Mouse (Mus musculus): ENCODE results near the gene Olfr691. TPM values are rescaled to one million over a fixed set of nuclear protein-coding genes. Genes with fewer than 3 reads are reported as not detected.

Olfr691 gene
- polyA plus RNA-seq, 1 experiment from 2014 or later, result 0.12 TPM

GRCm38 (mm10) chr7:105290051-105290450 lies 52.0 kb downstream of the Olfr691 start:
- Histone ChIP-seq H3K36me3 (ENCODE audit: control insufficient read depth, insufficient read depth, low read length) (no peaks in the 10 kb centered on the region), H3K4me2 (ENCODE audit: low read depth, low read length, severe bottlenecking) (no peak overlapping the region), H3K9ac (ENCODE audit: low read length) (no peak overlapping the region), H3K27me3 (ENCODE audit: control insufficient read depth, insufficient read depth, low read length) (no peaks in the 10 kb centered on the region), H3K9me3 (ENCODE audit: control insufficient read depth, low read length) (no peaks in the 10 kb centered on the region), H3K4me1 (replicated peaks; ENCODE audit: control insufficient read depth, insufficient read depth, low read length) (no peaks in the 10 kb centered on the region), H3K4me3 (ENCODE audit: low read depth, low read length) (no peak overlapping the region), H3K27ac (ENCODE audit: low read depth, low read length) (no peak overlapping the region)
- DNase-seq (ENCODE audit: low spot score), result no peak
- ATAC-seq (replicated peaks; ENCODE audit: low FRiP score), result no peak

GRCm38 (mm10) chr7:105287795-105288194 lies 54.3 kb downstream of the Olfr691 start, which contains the start of gene Olfr688:
Gene Olfr688, plus strand, starts transcription at chr7:105288095.
- ATAC-seq (replicated peaks; ENCODE audit: low FRiP score), result no peak
- H3K36me3 ChIP-seq (ENCODE audit: control insufficient read depth, insufficient read depth, low read length), result no peaks in the 10 kb centered on the region

More at GRCm38 (mm10) chr7:105287795-105288194, 54.3 kb downstream of the Olfr691 start, which contains the start of gene Olfr688:
- Histone ChIP-seq H3K4me2 (ENCODE audit: low read depth, low read length, severe bottlenecking) (no peak within 1 kb of the TSS), H3K4me1 (replicated peaks; ENCODE audit: control insufficient read depth, insufficient read depth, low read length) (no peaks in the 10 kb centered on the region), H3K9me3 (ENCODE audit: control insufficient read depth, low read length) (no peaks in the 10 kb centered on the region), H3K9ac (ENCODE audit: low read length) (no peak within 1 kb of the TSS), H3K4me3 (ENCODE audit: low read depth, low read length) (no peak within 1 kb of the TSS), H3K27me3 (ENCODE audit: control insufficient read depth, insufficient read depth, low read length) (no peaks in the 10 kb centered on the region), H3K27ac (ENCODE audit: low read depth, low read length) (no peak within 1 kb of the TSS)
- no peak for DNase-seq (ENCODE audit: low spot score)
- WGBS, result 80% methylated on average over 6 of the region's 6 CpGs

Other genes with a start within 250 kb of the Olfr691 start
- not detected in 2 replicates for gene Olfr680-ps1, start 249.5 kb downstream of the Olfr691 start, polyA plus RNA-seq (2014; fragmentation: Nextera tagmentation; extraction: Ambion mirVana)
- not detected in 2 replicates for gene Olfr681, start 225.4 kb downstream of the Olfr691 start, polyA plus RNA-seq (2014; fragmentation: Nextera tagmentation; extraction: Ambion mirVana)
- gene Olfr683, start 195.3 kb downstream of the Olfr691 start, polyA plus RNA-seq (2014; fragmentation: Nextera tagmentation; extraction: Ambion mirVana), result not detected in 2 replicates
- not detected in 2 replicates for gene Olfr684, start 178.6 kb downstream of the Olfr691 start, polyA plus RNA-seq (2014; fragmentation: Nextera tagmentation; extraction: Ambion mirVana)
- gene Olfr685, start 156.3 kb downstream of the Olfr691 start, polyA plus RNA-seq (2014; fragmentation: Nextera tagmentation; extraction: Ambion mirVana), result not detected in 2 replicates
- gene Olfr686, start 134.8 kb downstream of the Olfr691 start, polyA plus RNA-seq (2014; fragmentation: Nextera tagmentation; extraction: Ambion mirVana), result not detected in 2 replicates
- not detected in 2 replicates for gene Olfr688, start 54.2 kb downstream of the Olfr691 start, polyA plus RNA-seq (2014; fragmentation: Nextera tagmentation; extraction: Ambion mirVana)
- gene Olfr689, start 31.1 kb downstream of the Olfr691 start, polyA plus RNA-seq (2014; fragmentation: Nextera tagmentation; extraction: Ambion mirVana), result not detected in 2 replicates
- gene Olfr690, start 8.2 kb downstream of the Olfr691 start, polyA plus RNA-seq (2014; fragmentation: Nextera tagmentation; extraction: Ambion mirVana), result not detected in 2 replicates
- not detected in 2 replicates for gene Olfr692, start 26.0 kb upstream of the Olfr691 start, polyA plus RNA-seq (2014; fragmentation: Nextera tagmentation; extraction: Ambion mirVana)
- gene Gm5901, start 32.8 kb upstream of the Olfr691 start, polyA plus RNA-seq (2014; fragmentation: Nextera tagmentation; extraction: Ambion mirVana), result not detected in 2 replicates
- 45.0 and 47.4 TPM in 2 replicates for gene Fam160a2, start 57.8 kb upstream of the Olfr691 start, polyA plus RNA-seq (2014; fragmentation: Nextera tagmentation; extraction: Ambion mirVana)
- 0.15 TPM in 1 of 2 replicates, not detected in the other for gene Cnga4, start 62.3 kb upstream of the Olfr691 start, polyA plus RNA-seq (2014; fragmentation: Nextera tagmentation; extraction: Ambion mirVana)
- 0.13 and 0.51 TPM in 2 replicates for gene Cckbr, start 83.5 kb upstream of the Olfr691 start, polyA plus RNA-seq (2014; fragmentation: Nextera tagmentation; extraction: Ambion mirVana)
- gene Cavin3, start 140.0 kb upstream of the Olfr691 start, polyA plus RNA-seq (2014; fragmentation: Nextera tagmentation; extraction: Ambion mirVana), result 21.1 and 26.4 TPM in 2 replicates
- gene Smpd1, start 212.1 kb upstream of the Olfr691 start, polyA plus RNA-seq (2014; fragmentation: Nextera tagmentation; extraction: Ambion mirVana), result 35.1 and 42.1 TPM in 2 replicates
- 106 and 117 TPM in 2 replicates for gene Apbb1, start 239.4 kb upstream of the Olfr691 start, polyA plus RNA-seq (2014; fragmentation: Nextera tagmentation; extraction: Ambion mirVana)